Mouse (Mus musculus): ENCODE results near the gene Msrb1.
"Not testable (repeated sequence)": the region's sequence is repeated elsewhere in the genome, so short reads cannot be mapped to it uniquely, and the experiment has no call there.

DNA sequence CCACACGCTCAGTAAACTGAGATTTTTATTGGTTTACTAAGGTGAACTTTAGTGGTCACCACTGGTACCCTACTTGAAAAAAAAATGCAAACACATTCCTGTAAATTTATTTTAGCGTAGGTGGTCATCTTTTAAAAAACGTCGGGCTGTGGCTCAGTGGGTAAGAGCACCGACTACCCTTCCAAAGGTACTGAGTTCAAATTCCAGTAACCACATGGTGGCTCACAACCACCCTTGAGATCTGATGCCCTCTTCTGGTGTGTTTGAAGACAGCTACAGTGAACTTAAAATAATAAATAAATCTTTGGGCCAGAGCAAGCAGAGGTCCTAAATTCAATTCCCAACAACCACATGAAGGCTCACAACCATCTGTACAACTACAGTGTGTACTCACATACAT, 17.5 kb upstream of the Msrb1 start:
- TF ChIP-seq CTCF (conservative IDR thresholded peaks at IDR 0.05; ENCODE audit: low read length); POU5F1 (IDR thresholded peaks at IDR 0.05; ENCODE audit: borderline replicate concordance, low read length); NANOG (IDR thresholded peaks at IDR 0.05; ENCODE audit: borderline replicate concordance, low read length): not testable (repeated sequence)
